Mouse (Mus musculus) lung, postnatal 0 days (tissue): Measurements from ENCODE around the gene Fhl2. TPM values are rescaled to one million over a fixed set of nuclear protein-coding genes. Genes with fewer than 3 reads are reported as not detected.

Experiments
- ATAC-seq: fragments of 200-750 bp; cut with Nextera tagmentation; 2 replicates; pipeline ENCODE4 v1.8.0; 2017; ENCODE audit warnings: moderate library complexity
- DNase-seq: peaks from one replicate; pipeline ENCODE4 v3.0.0-alpha.2; 2016; ENCODE audit warnings: low spot score
- H3K27ac ChIP-seq: fragments of 300-500 bp; sonication (generic); 2 replicates; pipeline ENCODE4 v1.5.1; 2014; ENCODE audit warnings: antibody characterized with exemption, mild to moderate bottlenecking, low read length, mixed read lengths
- H3K27me3 ChIP-seq: fragments of 300-500 bp; sonication (generic); replicated peaks from 2 replicates; pipeline ENCODE4 v1.6.1; 2014; ENCODE audit warnings: low read length, mixed read lengths; ENCODE audit not compliant: insufficient read depth
- H3K36me3 ChIP-seq: fragments of 300-500 bp; sonication (generic); 2 replicates; pipeline ENCODE4 v1.6.1; 2014; ENCODE audit warnings: low read length, mixed read lengths; ENCODE audit not compliant: insufficient read depth
- H3K4me1 ChIP-seq: fragments of 300-500 bp; sonication (generic); 2 replicates; pipeline ENCODE4 v1.6.1; 2014; ENCODE audit warnings: antibody characterized with exemption, low read depth, low read length, mixed read lengths; ENCODE audit not compliant: insufficient read depth
- H3K4me2 ChIP-seq: fragments of 300-500 bp; sonication (generic); replicated peaks from 2 replicates; pipeline ENCODE4 v1.6.1; 2014; ENCODE audit warnings: low read depth, mild to moderate bottlenecking, low read length, moderate library complexity, mixed read lengths
- H3K4me3 ChIP-seq: fragments of 300-500 bp; sonication (generic); 2 replicates; pipeline ENCODE4 v1.5.1; 2014; ENCODE audit warnings: low read depth, low read length
- H3K9ac ChIP-seq: fragments of 300-500 bp; sonication (generic); replicated peaks from 2 replicates; pipeline ENCODE4 v1.6.1; 2014; ENCODE audit warnings: low read depth, mild to moderate bottlenecking
- H3K9me3 ChIP-seq: fragments of 300-500 bp; sonication (generic); 2 replicates; pipeline ENCODE4 v1.6.1; 2016; ENCODE audit warnings: low read length, mixed read lengths
- CTCF ChIP-seq: IDR thresholded peaks from 2 replicates; pipeline ENCODE4 v1.5.1; 2016; ENCODE audit warnings: antibody characterized with exemption, mild to moderate bottlenecking
- EP300 ChIP-seq: IDR thresholded peaks from 2 replicates; pipeline ENCODE4 v1.6.1; 2016; ENCODE audit warnings: antibody characterized with exemption, mild to moderate bottlenecking, control low read depth
- WGBS: fragments of 180-500 bp; shearing (Covaris S2); extraction: QIAGEN DNeasy Blood & Tissue Kit; methylation state at CpG from one replicate; pipeline ENCODE4 v1.1.7; 2014; 5-methylcytosine and 5-hydroxymethylcytosine counted together
- polyA plus RNA-seq: library from polyadenylated mRNA; unstranded; fragments of >200 nt; fragmentation: Nextera tagmentation; extraction: Ambion mirVana; gene quantifications from 2 replicates; pipeline ENCODE4 v1.2.1, GENCODE M21; 2015

Fhl2 gene
- polyA plus RNA-seq, 1 experiment from 2014 or later, result 21.0 TPM

DNA sequence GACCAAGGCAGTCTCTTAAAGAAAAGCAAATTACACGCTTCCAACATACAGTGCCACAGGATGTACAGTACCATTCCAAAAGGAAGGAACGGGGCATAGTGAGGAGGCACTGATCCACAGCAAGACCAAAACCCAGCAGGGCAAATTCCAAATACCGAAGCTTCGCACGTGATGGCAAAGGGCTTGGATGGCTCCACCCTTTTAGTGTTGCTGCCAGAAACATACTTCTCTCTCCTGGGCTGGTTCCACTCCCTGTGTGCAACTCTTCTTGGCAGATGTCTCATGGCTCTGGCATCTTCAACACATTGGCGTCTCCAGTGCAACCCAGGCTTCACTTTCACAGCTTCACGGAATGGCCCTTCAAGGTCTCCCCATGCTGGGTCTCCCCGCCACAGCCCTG lies 79.3 kb downstream of the Fhl2 start:
- no peak overlapping the region for H3K27ac ChIP-seq
- ATAC-seq (no peak), DNase-seq (no peak)
- no peaks in the 10 kb centered on the region for H3K27me3 ChIP-seq
- H3K4me3 ChIP-seq, result no peak overlapping the region
- 94% methylated on average over 8 of the region's 8 CpGs for WGBS
- no peak overlapping the region for H3K9ac ChIP-seq
- H3K36me3 ChIP-seq, result peaks cover 24% of the 10 kb centered on the region; the same call in 1 of the 2 replicates
- H3K4me2 ChIP-seq, result no peak overlapping the region
- H3K9me3 ChIP-seq, result no peaks in the 10 kb centered on the region
- TF ChIP-seq EP300 (no peak), CTCF (no peak)
- H3K4me1 ChIP-seq, result no peaks in the 10 kb centered on the region

GRCm38 (mm10) chr1:43112882-43113281 lies 83.9 kb downstream of the Fhl2 start:
- Histone ChIP-seq H3K4me1 (no peaks in the 10 kb centered on the region), H3K9me3 (no peaks in the 10 kb centered on the region), H3K36me3 (peaks cover 28% of the 10 kb centered on the region; the same call in 1 of the 2 replicates), H3K27ac (no peak overlapping the region), H3K4me3 (no peak overlapping the region), H3K9ac (no peak overlapping the region), H3K4me2 (no peak overlapping the region), H3K27me3 (no peaks in the 10 kb centered on the region)
- 70% methylated on average over 2 of the region's 2 CpGs for WGBS
- TF ChIP-seq EP300, result no peak
- TF ChIP-seq CTCF, result peak; percentile 79
- DNase-seq, result peak; percentile 78
- peak; percentile 31; the same call in 1 of the 2 replicates for ATAC-seq

GRCm38 (mm10) chr1:43110556-43110955 lies 86.2 kb downstream of the Fhl2 start:
- Histone ChIP-seq H3K4me3 (no peak overlapping the region), H3K36me3 (peaks cover 25% of the 10 kb centered on the region; the same call in 1 of the 2 replicates), H3K4me1 (no peaks in the 10 kb centered on the region), H3K4me2 (no peak overlapping the region), H3K9me3 (no peaks in the 10 kb centered on the region), H3K27me3 (no peaks in the 10 kb centered on the region), H3K27ac (no peak overlapping the region), H3K9ac (no peak overlapping the region)
- ATAC-seq (peak; percentile 62), DNase-seq (peak; percentile 88)
- no peak for TF ChIP-seq EP300
- TF ChIP-seq CTCF, result peak; percentile 89
- 46% methylated on average over 4 of the region's 4 CpGs for WGBS

DNA sequence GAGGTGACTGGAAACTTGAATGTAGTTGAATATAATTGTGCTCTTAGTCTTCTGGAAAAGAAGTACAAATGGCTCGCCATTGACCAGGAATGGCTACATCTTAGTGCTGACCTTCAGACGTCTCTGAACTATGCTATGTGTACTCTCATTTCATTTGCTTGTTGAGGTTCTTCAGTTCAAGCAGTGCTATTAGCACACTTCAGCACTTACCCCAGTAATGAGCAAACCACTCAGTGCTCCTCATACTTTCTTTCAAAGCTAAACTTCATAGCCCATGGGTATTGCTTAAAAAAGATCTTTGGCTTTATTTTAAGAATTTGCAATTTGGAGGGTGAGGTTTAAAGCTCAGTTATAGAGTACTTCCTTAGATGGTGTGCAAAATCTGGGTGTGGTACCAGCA lies 88.1 kb downstream of the Fhl2 start:
- no peaks in the 10 kb centered on the region for H3K9me3 ChIP-seq
- peaks cover 20% of the 10 kb centered on the region; the same call in 1 of the 2 replicates for H3K36me3 ChIP-seq
- H3K9ac ChIP-seq, result no peak overlapping the region
- H3K4me1 ChIP-seq, result no peaks in the 10 kb centered on the region
- peak; percentile 65 for DNase-seq
- no peak for TF ChIP-seq EP300
- TF ChIP-seq CTCF, result no peak
- 59% methylated on average over 2 of the region's 2 CpGs for WGBS
- no peak overlapping the region for H3K4me3 ChIP-seq
- no peak overlapping the region for H3K27ac ChIP-seq
- ATAC-seq, result peak; percentile 83
- H3K4me2 ChIP-seq, result no peak overlapping the region
- no peaks in the 10 kb centered on the region for H3K27me3 ChIP-seq

GRCm38 (mm10) chr1:43098031-43098984 lies 98.5 kb downstream of the Fhl2 start, which contains the start of the genes Tgfbrap1 and AI597479:
Gene Tgfbrap1, minus strand, starts transcription at chr1:43098637.
Gene AI597479, plus strand, starts transcription at chr1:43098710.
- Histone ChIP-seq H3K27me3 (no peaks in the 10 kb centered on the region), H3K4me2 (peak within 1 kb of the TSS; percentile 75), H3K4me1 (no peaks in the 10 kb centered on the region; the same call in 1 of the 2 replicates), H3K36me3 (no peaks in the 10 kb centered on the region), H3K9ac (peak within 1 kb of the TSS; percentile 96), H3K4me3 (peak within 1 kb of the TSS; percentile 97), H3K27ac (peak within 1 kb of the TSS; percentile 100), H3K9me3 (no peaks in the 10 kb centered on the region)
- ATAC-seq (peak; percentile 97), DNase-seq (peak; percentile 95)
- WGBS, result 1% methylated on average over 56 of the region's 57 CpGs
- TF ChIP-seq EP300 (no peak), CTCF (no peak)

DNA sequence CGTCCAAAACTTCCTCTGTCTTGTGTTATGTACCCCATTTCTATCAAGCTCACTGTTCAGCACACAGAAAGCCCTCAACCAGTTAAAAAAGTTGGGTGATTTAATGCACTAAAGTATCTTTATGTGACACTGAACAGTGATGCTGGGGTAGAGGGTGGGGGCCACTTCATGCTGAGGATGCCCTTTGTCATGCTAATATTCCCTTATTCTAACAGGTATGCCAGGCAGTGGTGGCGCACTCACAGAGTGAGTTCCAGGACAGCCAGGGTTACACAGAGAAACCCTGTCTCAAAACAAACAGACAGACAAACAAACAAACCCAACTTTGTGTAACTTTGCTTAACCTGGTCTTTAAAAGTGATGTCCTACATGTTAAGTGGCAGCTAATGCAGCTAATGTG lies 102.6 kb downstream of the Fhl2 start:
- H3K4me3 ChIP-seq, result no peak overlapping the region
- no peak overlapping the region for H3K4me2 ChIP-seq
- ATAC-seq (no peak), DNase-seq (no peak)
- peaks cover 8% of the 10 kb centered on the region; the same call in 1 of the 2 replicates for H3K4me1 ChIP-seq
- H3K27ac ChIP-seq, result no peak overlapping the region
- no peak for TF ChIP-seq CTCF
- TF ChIP-seq EP300, result no peak
- H3K27me3 ChIP-seq, result no peaks in the 10 kb centered on the region
- no peak overlapping the region for H3K9ac ChIP-seq
- WGBS, result 97% methylated on average over 2 of the region's 2 CpGs
- H3K9me3 ChIP-seq, result no peaks in the 10 kb centered on the region
- no peaks in the 10 kb centered on the region for H3K36me3 ChIP-seq
